Mouse (Mus musculus) hindbrain, embryonic 10.5 days (tissue): Measurements from ENCODE around the gene Gm11444. TPM values are rescaled to one million over a fixed set of nuclear protein-coding genes. Genes with fewer than 3 reads are reported as not detected.

Experiments used
- DNase-seq: peaks from one replicate; pipeline ENCODE4 v3.0.0-alpha.2; 2017; ENCODE audit warnings: low spot score
- H3K27ac ChIP-seq: fragments of 300-500 bp; sonication (generic); 2 replicates; pipeline ENCODE4 v1.5.1; 2016; ENCODE audit warnings: mild to moderate bottlenecking, moderate library complexity
- H3K27me3 ChIP-seq: fragments of 300-500 bp; sonication (generic); 2 replicates; pipeline ENCODE4 v1.6.1; 2016; ENCODE audit warnings: mild to moderate bottlenecking; ENCODE audit not compliant: poor library complexity, insufficient read depth, severe bottlenecking
- H3K36me3 ChIP-seq: fragments of 300-500 bp; sonication (generic); 2 replicates; pipeline ENCODE4 v1.6.1; 2016; ENCODE audit warnings: mild to moderate bottlenecking, moderate library complexity
- H3K4me1 ChIP-seq: fragments of 300-500 bp; sonication (generic); replicated peaks from 2 replicates; pipeline ENCODE4 v1.6.1; 2016; ENCODE audit warnings: mild to moderate bottlenecking
- H3K4me3 ChIP-seq: fragments of 300-500 bp; sonication (generic); 2 replicates; pipeline ENCODE4 v1.5.1; 2016; ENCODE audit warnings: mild to moderate bottlenecking, moderate library complexity
- H3K9me3 ChIP-seq: fragments of 300-500 bp; sonication (generic); 2 replicates; pipeline ENCODE4 v1.6.1; 2016; ENCODE audit warnings: mild to moderate bottlenecking, moderate library complexity
- WGBS: fragments of 180-500 bp; shearing (Covaris S2); methylation state at CpG from one replicate; pipeline ENCODE4 v1.1.7; 2016; 5-methylcytosine and 5-hydroxymethylcytosine counted together
- polyA plus RNA-seq: library from polyadenylated mRNA; unstranded; fragments of >200 nt; fragmentation: Nextera tagmentation; extraction: Ambion mirVana; gene quantifications from 2 replicates; pipeline ENCODE4 v1.2.1, GENCODE M21; 2016

Gene Gm11444
- polyA plus RNA-seq, 1 experiment from 2014 or later: not detected

DNA sequence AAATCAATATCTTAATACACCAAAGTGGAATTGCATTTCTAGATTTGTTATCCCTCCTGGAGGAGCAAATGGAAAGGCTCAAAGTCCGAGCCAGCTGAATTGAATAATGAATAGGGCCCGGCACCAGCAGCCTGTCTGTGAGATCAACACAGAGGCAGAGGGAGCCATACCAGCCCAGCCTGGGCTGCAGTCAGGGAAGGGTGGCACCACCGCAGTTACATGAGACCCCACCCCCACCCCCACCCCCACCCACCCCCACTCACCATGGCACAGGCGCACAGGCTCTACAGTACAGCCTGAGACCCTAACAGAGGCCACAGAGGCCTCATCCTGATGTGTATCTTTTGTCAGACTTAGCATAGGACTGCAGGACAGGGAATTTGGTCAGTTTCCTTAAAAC is 35.5 kb downstream of the Gm11444 start:
- Histone ChIP-seq H3K27me3 (peaks cover 50% of the 10 kb centered on the region), H3K36me3 (no peaks in the 10 kb centered on the region), H3K4me1 (peaks cover 49% of the 10 kb centered on the region), H3K27ac (no peak overlapping the region), H3K4me3 (no peak overlapping the region), H3K9me3 (no peaks in the 10 kb centered on the region)
- WGBS: 59% methylated on average over 4 of the region's 4 CpGs
- no peak for DNase-seq

GRCm38 (mm10) chr11:85812201-85812966 is 37.7 kb downstream of the Gm11444 start:
- WGBS: 92% methylated on average over 12 of the region's 12 CpGs
- Histone ChIP-seq H3K27ac (no peak overlapping the region), H3K4me3 (no peak overlapping the region), H3K4me1 (peaks cover 34% of the 10 kb centered on the region), H3K27me3 (peaks cover 31% of the 10 kb centered on the region), H3K9me3 (no peaks in the 10 kb centered on the region), H3K36me3 (no peaks in the 10 kb centered on the region)
- no peak for DNase-seq

DNA sequence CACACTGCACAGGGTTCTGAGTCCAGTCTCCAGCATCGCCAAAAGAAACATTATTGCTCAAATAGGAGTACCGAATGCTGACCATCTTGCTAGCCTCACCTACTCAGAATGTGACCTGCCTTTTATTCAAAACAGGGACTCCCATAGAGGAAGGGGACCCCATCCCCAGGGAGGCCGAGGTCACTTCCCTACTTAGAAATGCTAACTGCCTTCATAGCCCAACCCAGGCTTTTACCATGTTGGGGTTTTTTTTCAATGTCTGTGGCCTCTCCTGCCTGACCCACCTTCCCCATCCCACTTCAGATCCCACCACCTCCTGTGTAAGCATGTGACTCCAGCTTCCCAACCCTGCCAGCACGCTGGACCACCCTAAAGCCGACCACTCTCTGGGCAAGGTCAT is 38.5 kb downstream of the Gm11444 start:
- Histone ChIP-seq H3K36me3 (no peaks in the 10 kb centered on the region), H3K4me3 (no peak overlapping the region), H3K27ac (no peak overlapping the region), H3K9me3 (no peaks in the 10 kb centered on the region), H3K4me1 (peaks cover 30% of the 10 kb centered on the region), H3K27me3 (peaks cover 25% of the 10 kb centered on the region)
- 88% methylated on average over 5 of the region's 5 CpGs for WGBS
- no peak for DNase-seq

DNA sequence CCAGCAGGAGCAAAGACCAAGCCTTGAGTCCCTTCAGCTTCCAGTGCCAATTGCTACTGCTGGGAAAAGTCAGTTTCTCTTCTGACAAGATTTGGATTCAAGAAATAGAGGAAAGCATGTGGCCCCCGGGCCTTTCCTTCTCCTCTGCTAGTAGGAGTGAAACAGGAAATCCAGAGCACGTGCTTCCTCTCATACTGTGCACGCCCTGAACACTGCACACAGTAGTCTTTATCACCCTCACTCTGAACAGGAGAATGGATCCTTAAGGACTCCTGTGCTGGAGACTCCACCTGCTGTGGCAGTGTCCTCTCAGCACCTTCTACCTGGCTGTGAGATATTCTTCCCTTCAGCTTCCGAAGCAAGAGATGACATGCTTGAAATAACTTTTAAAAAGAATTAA is 38.9 kb downstream of the Gm11444 start:
- Histone ChIP-seq H3K27ac (no peak overlapping the region), H3K4me1 (peaks cover 28% of the 10 kb centered on the region), H3K36me3 (no peaks in the 10 kb centered on the region), H3K27me3 (peaks cover 25% of the 10 kb centered on the region), H3K4me3 (no peak overlapping the region), H3K9me3 (no peaks in the 10 kb centered on the region)
- no peak for DNase-seq
- 76% methylated on average over 4 of the region's 4 CpGs for WGBS

DNA sequence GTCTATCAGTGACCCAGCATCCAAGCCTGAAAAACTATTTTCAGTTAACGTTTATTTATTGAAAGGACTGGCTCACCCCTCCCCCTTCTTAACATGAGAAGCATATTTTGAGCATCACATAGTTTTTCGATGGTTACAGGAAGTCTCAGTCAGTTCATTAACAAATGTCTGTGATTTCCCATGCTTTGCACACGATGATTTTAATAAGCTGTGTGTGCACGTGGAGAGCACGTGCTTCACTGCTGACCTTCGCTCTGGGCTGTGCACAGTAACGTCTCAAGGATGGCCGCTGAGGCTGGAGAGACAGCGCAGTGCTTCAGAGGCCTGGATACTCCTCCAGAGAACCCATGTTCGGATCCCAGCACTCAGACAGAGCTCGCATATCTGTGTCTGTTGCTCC is 42.8 kb downstream of the Gm11444 start:
- DNase-seq: no peak
- Histone ChIP-seq H3K4me1 (no peaks in the 10 kb centered on the region; the same call in 1 of the 2 replicates), H3K36me3 (no peaks in the 10 kb centered on the region), H3K27me3 (peaks cover 5% of the 10 kb centered on the region), H3K27ac (no peak overlapping the region), H3K9me3 (no peaks in the 10 kb centered on the region), H3K4me3 (no peak overlapping the region)
- WGBS: 87% methylated on average over 11 of the region's 11 CpGs

- 83% methylated on average over 1 of the region's 1 CpGs for WGBS
These were observed 44.4 kb downstream of the Gm11444 start for GRCm38 (mm10) chr11:85805779-85806178.

DNA sequence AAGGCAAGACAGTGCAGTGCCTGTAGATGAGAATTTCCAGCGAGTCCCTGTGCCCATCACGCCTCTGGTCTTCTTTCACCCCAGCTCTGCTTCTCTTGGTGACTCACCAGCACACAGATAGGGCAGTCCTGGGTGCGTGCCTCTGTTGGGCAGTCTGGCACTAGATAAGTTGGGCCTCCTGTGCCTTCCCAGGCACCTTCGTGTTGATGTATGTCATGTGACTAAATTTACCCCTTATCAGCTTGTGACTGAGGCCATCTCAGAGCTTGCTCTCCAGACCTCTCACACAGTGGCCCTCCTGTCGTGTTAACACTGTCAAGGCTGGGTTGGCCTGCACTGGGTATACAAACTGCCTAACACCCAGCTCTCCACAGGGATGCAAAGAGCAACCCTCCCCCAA is 46.1 kb downstream of the Gm11444 start:
- Histone ChIP-seq H3K4me1 (peaks cover 11% of the 10 kb centered on the region), H3K27me3 (no peaks in the 10 kb centered on the region; the same call in 1 of the 2 replicates), H3K27ac (no peak overlapping the region), H3K36me3 (no peaks in the 10 kb centered on the region), H3K9me3 (no peaks in the 10 kb centered on the region), H3K4me3 (no peak overlapping the region)
- no peak for DNase-seq
- WGBS: 72% methylated on average over 5 of the region's 5 CpGs

More at GRCm38 (mm10) chr11:85805779-85806178, 44.4 kb downstream of the Gm11444 start:
- no peaks in the 10 kb centered on the region for H3K9me3 ChIP-seq
- H3K27me3 ChIP-seq: no peaks in the 10 kb centered on the region; the same call in 1 of the 2 replicates
- no peaks in the 10 kb centered on the region for H3K36me3 ChIP-seq
- H3K27ac ChIP-seq: no peak overlapping the region
- no peaks in the 10 kb centered on the region for H3K4me1 ChIP-seq
- no peak overlapping the region for H3K4me3 ChIP-seq
- DNase-seq: no peak

DNA sequence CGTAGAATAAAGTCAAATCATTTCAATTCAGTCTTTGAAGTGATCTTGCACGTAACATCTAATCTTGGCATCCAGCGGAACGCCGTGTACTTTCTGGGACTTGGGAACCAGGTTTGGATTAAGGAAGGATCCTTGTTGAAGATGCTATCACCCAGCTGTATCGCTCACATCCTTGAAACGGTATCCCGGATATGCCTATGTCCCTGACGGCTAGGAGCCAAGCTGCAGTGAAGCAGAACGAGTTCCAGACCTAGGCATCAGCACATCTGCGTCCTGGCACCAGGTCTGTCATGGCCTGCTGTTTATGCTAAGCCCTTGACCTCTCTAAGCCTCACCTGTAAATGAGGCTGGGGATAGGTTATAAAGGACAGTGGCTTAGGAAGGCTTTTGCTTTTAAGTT is 49.8 kb downstream of the Gm11444 start:
- WGBS: 85% methylated on average over 11 of the region's 11 CpGs
- no peaks in the 10 kb centered on the region for H3K9me3 ChIP-seq
- H3K27me3 ChIP-seq: no peaks in the 10 kb centered on the region
- no peak overlapping the region for H3K4me3 ChIP-seq
- peaks cover 11% of the 10 kb centered on the region for H3K4me1 ChIP-seq
- no peak for DNase-seq
- H3K27ac ChIP-seq: no peak overlapping the region
- H3K36me3 ChIP-seq: no peaks in the 10 kb centered on the region

- DNase-seq: no peak
- WGBS: 75% methylated on average over 19 of the region's 19 CpGs
- Histone ChIP-seq H3K9me3 (no peaks in the 10 kb centered on the region), H3K4me3 (no peak overlapping the region), H3K27ac (no peak overlapping the region), H3K27me3 (no peaks in the 10 kb centered on the region), H3K4me1 (peaks cover 11% of the 10 kb centered on the region), H3K36me3 (no peaks in the 10 kb centered on the region)
These were observed 50.3 kb downstream of the Gm11444 start for GRCm38 (mm10) chr11:85799856-85800255.

- no peaks in the 10 kb centered on the region for H3K36me3 ChIP-seq
- no peaks in the 10 kb centered on the region for H3K9me3 ChIP-seq
- DNase-seq: no peak
- H3K27me3 ChIP-seq: no peaks in the 10 kb centered on the region
- peaks cover 11% of the 10 kb centered on the region for H3K4me1 ChIP-seq
- 85% methylated on average over 4 of the region's 4 CpGs for WGBS
- H3K4me3 ChIP-seq: no peak overlapping the region
- H3K27ac ChIP-seq: no peak overlapping the region
These were observed 50.7 kb downstream of the Gm11444 start for GRCm38 (mm10) chr11:85799456-85799855.

Other genes starting within 250 kb of the Gm11444 start
- 1.5 and 3.1 TPM in 2 replicates for gene Tbx2, start 17.8 kb downstream of the Gm11444 start, polyA plus RNA-seq
- gene Tbx4, start 36.1 kb upstream of the Gm11444 start, polyA plus RNA-seq: 0.09 and 0.22 TPM in 2 replicates